Mouse (Mus musculus): Measurements from ENCODE around the gene Lonp1.

DNA sequence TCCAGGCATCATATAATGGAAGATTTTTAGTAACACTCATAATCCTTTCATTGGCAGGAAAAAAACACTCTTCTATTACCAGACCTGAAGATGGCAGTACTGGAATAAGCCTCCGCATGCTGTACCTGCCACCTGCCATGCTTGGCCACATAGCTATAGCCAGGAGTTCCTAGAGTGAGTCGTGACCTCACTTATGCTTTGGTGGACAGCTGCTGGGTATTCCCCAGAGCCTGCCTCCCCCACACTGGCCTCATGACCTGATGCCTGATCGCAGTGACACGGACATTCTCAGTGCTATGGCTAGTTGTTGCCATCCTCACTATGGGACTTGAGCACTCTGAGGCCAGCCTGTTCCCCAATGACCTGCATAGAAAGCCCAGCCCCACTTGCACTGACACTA lies 56.4 kb downstream of the Lonp1 start:
- TF ChIP-seq GATA1 (IDR thresholded peaks at IDR 0.05; ENCODE audit: borderline replicate concordance, low read length) (no peak), FLI1 (IDR thresholded peaks at IDR 0.05; ENCODE audit: low read length) (no peak)
